Mouse (Mus musculus) naive thymus-derived CD4-positive, alpha-beta T cell, adult 2 months (primary cell): ENCODE measurements around the gene Gck.

Experiments
- DNase-seq: peaks from one replicate; pipeline ENCODE4 v3.0.0-alpha.2; 2011; ENCODE audit warnings: low read depth

Gene Gck

GRCm38 (mm10) chr11:5877421-5877820 is 72.5 kb downstream of the Gck start:
- no peak for DNase-seq

GRCm38 (mm10) chr11:5873192-5873591 is 76.7 kb downstream of the Gck start:
- DNase-seq = no peak

- DNase-seq = no peak
Observed at GRCm38 (mm10) chr11:5872707-5873106, 77.2 kb downstream of the Gck start.

GRCm38 (mm10) chr11:5870069-5870468 is 79.8 kb downstream of the Gck start:
- no peak for DNase-seq

- DNase-seq = no peak
Observed at GRCm38 (mm10) chr11:5869331-5869730, 80.5 kb downstream of the Gck start.

- DNase-seq = no peak
Observed at GRCm38 (mm10) chr11:5868324-5868723, 81.6 kb downstream of the Gck start.

- no peak for DNase-seq
Observed at GRCm38 (mm10) chr11:5867196-5867595, 82.7 kb downstream of the Gck start.

GRCm38 (mm10) chr11:5862394-5863105 is 87.3 kb downstream of the Gck start:
- no peak for DNase-seq

- DNase-seq = no peak
Observed at GRCm38 (mm10) chr11:5861678-5862393, 88.0 kb downstream of the Gck start, which contains the start of gene Aebp1. Gene Aebp1, plus strand, starts transcription at chr11:5861947.

GRCm38 (mm10) chr11:5860639-5861038 is 89.2 kb downstream of the Gck start:
- DNase-seq = no peak

- DNase-seq = no peak
Observed at GRCm38 (mm10) chr11:5859883-5860550, 89.9 kb downstream of the Gck start.

GRCm38 (mm10) chr11:5858723-5859122 is 91.2 kb downstream of the Gck start:
- DNase-seq = peak; percentile 38

- no peak for DNase-seq
Observed at GRCm38 (mm10) chr11:5856479-5857130, 93.3 kb downstream of the Gck start.

- no peak for DNase-seq
Observed at GRCm38 (mm10) chr11:5855902-5856301, 94.0 kb downstream of the Gck start.

- no peak for DNase-seq
Observed at GRCm38 (mm10) chr11:5855481-5855880, 94.4 kb downstream of the Gck start.

GRCm38 (mm10) chr11:5852314-5852713 is 97.6 kb downstream of the Gck start:
- no peak for DNase-seq

- DNase-seq = no peak
Observed at GRCm38 (mm10) chr11:5851021-5851736, 98.7 kb downstream of the Gck start.
